Mouse (Mus musculus) neural tube, embryonic 11.5 days (tissue): Measurements from ENCODE around the gene Coro1a. TPM values are rescaled to one million over a fixed set of nuclear protein-coding genes. Genes with fewer than 3 reads are reported as not detected.

Source experiments
- polyA plus RNA-seq: library from polyadenylated mRNA; unstranded; fragments of >200 nt; fragmentation: Nextera tagmentation; extraction: Ambion mirVana; gene quantifications from 2 replicates; pipeline ENCODE4 v1.2.1, GENCODE M21; 2014

Gene Coro1a
- polyA plus RNA-seq, 1 experiment from 2014 or later = 52.5 TPM

Other genes starting within 250 kb of the Coro1a start
- gene Atp2a1, start 244.7 kb downstream of the Coro1a start, polyA plus RNA-seq = 19.0 and 20.1 TPM in 2 replicates
- 51.5 and 55.5 TPM in 2 replicates for gene Sh2b1, start 232.4 kb downstream of the Coro1a start, polyA plus RNA-seq
- gene Tufm, start 220.4 kb downstream of the Coro1a start, polyA plus RNA-seq = 160 and 167 TPM in 2 replicates
- gene Atxn2l, start 204.3 kb downstream of the Coro1a start, polyA plus RNA-seq = 62.2 and 64.2 TPM in 2 replicates
- gene Eif3c, start 141.4 kb downstream of the Coro1a start, polyA plus RNA-seq = 188 and 191 TPM in 2 replicates
- gene Apobr, start 122.8 kb downstream of the Coro1a start, polyA plus RNA-seq = 0.54 and 0.60 TPM in 2 replicates
- gene Cln3, start 122.0 kb downstream of the Coro1a start, polyA plus RNA-seq = 19.8 and 21.7 TPM in 2 replicates
- not detected in 2 replicates for gene Il27, start 112.8 kb downstream of the Coro1a start, polyA plus RNA-seq
- gene Nupr1, start 76.9 kb downstream of the Coro1a start, polyA plus RNA-seq = 1.1 and 1.4 TPM in 2 replicates
- gene Sgf29, start 58.5 kb downstream of the Coro1a start, polyA plus RNA-seq = 47.8 and 63.1 TPM in 2 replicates
- not detected in 2 replicates for gene Sult1a1, start 31.4 kb downstream of the Coro1a start, polyA plus RNA-seq
- 159 and 165 TPM in 2 replicates for gene Bola2, start 12.4 kb downstream of the Coro1a start, polyA plus RNA-seq
- 10.6 and 11.7 TPM in 2 replicates for gene Slx1b, start 12.0 kb downstream of the Coro1a start, polyA plus RNA-seq
- 55.3 and 58.0 TPM in 2 replicates for gene Mapk3, start 51.8 kb upstream of the Coro1a start, polyA plus RNA-seq
- gene Gdpd3, start 58.5 kb upstream of the Coro1a start, polyA plus RNA-seq = 1.2 and 1.5 TPM in 2 replicates
- 115 and 121 TPM in 2 replicates for gene Ypel3, start 69.2 kb upstream of the Coro1a start, polyA plus RNA-seq
- 0.38 and 0.64 TPM in 2 replicates for gene Tbx6, start 73.7 kb upstream of the Coro1a start, polyA plus RNA-seq
- gene Ppp4c, start 84.7 kb upstream of the Coro1a start, polyA plus RNA-seq = 318 and 344 TPM in 2 replicates
- gene Fam57b, start 89.9 kb upstream of the Coro1a start, polyA plus RNA-seq = 14.3 and 14.4 TPM in 2 replicates
- gene 4930451I11Rik, start 123.9 kb upstream of the Coro1a start, polyA plus RNA-seq = not detected in 2 replicates
- 4.4 and 5.6 TPM in 2 replicates for gene Doc2a, start 139.6 kb upstream of the Coro1a start, polyA plus RNA-seq
- 21.0 and 23.4 TPM in 2 replicates for gene Hirip3, start 154.2 kb upstream of the Coro1a start, polyA plus RNA-seq
- gene Ino80e, start 154.6 kb upstream of the Coro1a start, polyA plus RNA-seq = 91.8 and 96.3 TPM in 2 replicates
- gene Taok2, start 176.9 kb upstream of the Coro1a start, polyA plus RNA-seq = 33.2 and 34.0 TPM in 2 replicates
- 19.7 and 20.0 TPM in 2 replicates for gene Tmem219, start 215.1 kb upstream of the Coro1a start, polyA plus RNA-seq
- 33.4 and 35.6 TPM in 2 replicates for gene Kctd13, start 221.1 kb upstream of the Coro1a start, polyA plus RNA-seq
- 0.82 and 0.87 TPM in 2 replicates for gene Asphd1, start 241.8 kb upstream of the Coro1a start, polyA plus RNA-seq
- 10.0 and 13.5 TPM in 2 replicates for gene Sez6l2, start 242.8 kb upstream of the Coro1a start, polyA plus RNA-seq